Mouse (Mus musculus) spleen, adult 2 months (tissue): Measurements from ENCODE around the gene Rap2b.

Experiments
- CTCF ChIP-seq: fragments of 200-500 bp; IDR thresholded peaks from 2 replicates; pipeline ENCODE4 v1.5.1; 2011; ENCODE audit warnings: mild to moderate bottlenecking, inconsistent platforms; ENCODE audit not compliant: insufficient read depth, insufficient read length, insufficient replicate concordance; ENCODE audit errors: extremely low read depth
- POLR2A ChIP-seq: fragments of 200-500 bp; IDR thresholded peaks from 2 replicates; pipeline ENCODE4 v1.6.1; 2011; ENCODE audit warnings: low read depth, low read length, inconsistent platforms

- TF ChIP-seq POLR2A, result no peak
- TF ChIP-seq CTCF, result no peak
Observed at GRCm38 (mm10) chr3:61362821-61363160, 1.4 kb downstream of the Rap2b start.
